Mouse (Mus musculus) stomach, postnatal 0 days (tissue): Measurements from ENCODE around the gene Mat2b.
"Not testable (repeated sequence)": the region's sequence is repeated elsewhere in the genome, so short reads cannot be mapped to it uniquely, and the experiment has no call there.

Experiments
- CTCF ChIP-seq: IDR thresholded peaks from 2 replicates; pipeline ENCODE4 v1.5.1; 2016; ENCODE audit warnings: antibody characterized with exemption, low read depth, mild to moderate bottlenecking, moderate library complexity
- EP300 ChIP-seq: optimal IDR thresholded peaks from 2 replicates; pipeline ENCODE3; 2016; ENCODE audit warnings: antibody characterized with exemption

GRCm38 (mm10) chr11:40709899-40710298 is 14.9 kb upstream of the Mat2b start:
- not testable (repeated sequence) for TF ChIP-seq CTCF, EP300
